ENCODE assay signal across 8 mouse cellular contexts in genomic region chr16:49698620-49699525, GRCm38 (mm10). TPM values are rescaled to one million over a fixed set of nuclear protein-coding genes. Genes with fewer than 3 reads are reported as not detected.
DNase-seq lines count a peak whose midpoint lies in the region; ATAC-seq lines count a peak whose summit lies in the region.

Gene Ift57 (plus strand): TSS chr16:49699233.

- H3K4me3 ChIP-seq in hindbrain, embryonic 14.5 days (replicated peaks; ENCODE audit: low read length) = peak within 1 kb of the TSS; percentile 71

- peak within 1 kb of the TSS; percentile 71 for H3K9ac ChIP-seq in hindbrain, embryonic 14.5 days

- H3K4me2 ChIP-seq in hindbrain, embryonic 14.5 days (replicated peaks) = peak within 1 kb of the TSS; percentile 66

- H3K36me3 ChIP-seq in hindbrain, embryonic 14.5 days (replicated peaks; ENCODE audit: control insufficient read depth, insufficient read depth) = no peaks in the 10 kb centered on the region

- H3K27me3 ChIP-seq in hindbrain, embryonic 14.5 days (ENCODE audit: control insufficient read depth, insufficient read depth, low read length) = no peaks in the 10 kb centered on the region

- peak; percentile 100 for ATAC-seq in hindbrain, embryonic 14.5 days (ENCODE audit: low FRiP score)

- H3K4me1 ChIP-seq in hindbrain, embryonic 14.5 days (replicated peaks; ENCODE audit: control insufficient read depth, insufficient read depth, low read length) = peaks cover 13% of the 10 kb centered on the region

- no peaks in the 10 kb centered on the region for H3K9me3 ChIP-seq in hindbrain, embryonic 14.5 days (ENCODE audit: control insufficient read depth, low read length)

- WGBS in hindbrain, embryonic 14.5 days = 3% methylated on average over 53 of the region's 53 CpGs

- peak within 1 kb of the TSS; percentile 70 for H3K27ac ChIP-seq in hindbrain, embryonic 14.5 days

- peak; percentile 96 for DNase-seq in R1 (ENCODE audit: low read depth, low spot score)
- DNase-seq in cerebellum, postnatal 25 days = peak; percentile 97 to 99
- peak; percentile 93 to 96 for DNase-seq in frontal cortex, postnatal 25 days (ENCODE audit: low spot score in 2 of 2)
- peak; percentile 99 for DNase-seq in hindbrain, embryonic 14.5 days (ENCODE audit: low spot score)
- peak; percentile 98 for DNase-seq in layer of hippocampus, postnatal 36 days
- DNase-seq in lung, postnatal 36 days = peak; percentile 99
- DNase-seq in retina, postnatal 1 day = peak; percentile 99
- peak; percentile 90 to 97 for DNase-seq in urinary bladder, adult 18-20 months (ENCODE audit: low spot score in 2 of 2)

RNA-seq across cellular contexts. Expression of gene Ift57, which starts in this region (rescaled TPM):
- polyA plus RNA-seq in hindbrain, embryonic 14.5 days (2014; fragmentation: Nextera tagmentation; extraction: Ambion mirVana) = 39.1 and 41.8 TPM in 2 replicates
- 10 to 100 TPM; 54.1 to 55.5 TPM for total RNA-seq in layer of hippocampus, postnatal 36 days (2021)

Comparison
In these comparisons a context has a peak if more than half of its experiments do, and no peak if none do; other contexts are left out.
1. Peak in every context shown above with its lines: DNase-seq, ATAC-seq, H3K4me3 ChIP-seq and H3K27ac ChIP-seq.